ENCODE assay signal across 9 mouse cellular contexts in genomic region chr16:93884722-93885113, GRCm38 (mm10). TPM values are rescaled to one million over a fixed set of nuclear protein-coding genes. Genes with fewer than 3 reads are reported as not detected.
A peak's percentile ranks its signal among the peaks of the same experiment; 100 is the strongest.
DNase-seq lines count a peak whose midpoint lies in the region; ATAC-seq and TF ChIP-seq lines count a peak whose summit lies in the region.
"Had no signal": no experiment of that assay in that cellular context is flagged by ENCODE, and none has a peak within 500 bp of the region (broad histone marks: within the 10 kb centered on the region; RNA-seq: fewer than 3 reads in every experiment).

No protein-coding gene starts in this region.

- no peak for DNase-seq in thymus, adult 2 months
- DNase-seq in thymus, postnatal 36 days, result no peak
- DNase-seq in liver, embryonic 11.5 days (ENCODE audit: low spot score), result no peak
- no peak for DNase-seq in stomach, postnatal 0 days (ENCODE audit: low spot score)
- no peak for DNase-seq in retina, postnatal 1 day
- no peak for DNase-seq in embryo, embryonic 9.5 days (ENCODE audit: extremely low spot score)
- DNase-seq: adrenal gland, postnatal 25 days had no signal

- TF ChIP-seq POLR2A in thymus, adult 2 months (IDR thresholded peaks at IDR 0.05; ENCODE audit: control insufficient read depth, extremely low read depth, insufficient read depth, low read length, poor library complexity), result no peak

- H3K9ac ChIP-seq in liver, embryonic 11.5 days (ENCODE audit: low read depth, low read length), result peak overlapping the region; percentile 88
- H3K9ac ChIP-seq in stomach, postnatal 0 days (ENCODE audit: low read length), result peak overlapping the region; percentile 70

- ATAC-seq in erythroblast, adult 5-6 weeks (replicated peaks; ENCODE audit: low FRiP score, poor library complexity, severe bottlenecking), result no peak
- ATAC-seq in liver, embryonic 11.5 days (replicated peaks; ENCODE audit: low FRiP score), result no peak
- ATAC-seq in stomach, postnatal 0 days (ENCODE audit: low FRiP score, low TSS enrichment), result no peak

- TF ChIP-seq EP300 in stomach, postnatal 0 days (optimal IDR thresholded peaks at IDR 0.05), result no peak

- H3K27me3 ChIP-seq in erythroblast, embryonic 14.5 days (ENCODE audit: control insufficient read depth), result no peaks in the 10 kb centered on the region
- H3K27me3 ChIP-seq in thymus, adult 2 months (ENCODE audit: control insufficient read depth, insufficient read depth, low read length), result no peaks in the 10 kb centered on the region
- no peaks in the 10 kb centered on the region for H3K27me3 ChIP-seq in liver, embryonic 11.5 days (replicated peaks; ENCODE audit: control insufficient read depth, insufficient read depth, low read length)
- H3K27me3 ChIP-seq in stomach, postnatal 0 days (ENCODE audit: control insufficient read depth, insufficient read depth, low read length), result no peaks in the 10 kb centered on the region

- no peaks in the 10 kb centered on the region for H3K9me3 ChIP-seq in erythroblast, embryonic 14.5 days (ENCODE audit: control insufficient read depth, low read length)
- no peaks in the 10 kb centered on the region for H3K9me3 ChIP-seq in liver, embryonic 11.5 days (ENCODE audit: control insufficient read depth, low read length)
- H3K9me3 ChIP-seq in stomach, postnatal 0 days (ENCODE audit: control insufficient read depth, low read length), result no peaks in the 10 kb centered on the region

- H3K36me3 ChIP-seq in erythroblast, embryonic 14.5 days (ENCODE audit: control insufficient read depth), result peaks cover 49% of the 10 kb centered on the region
- no peaks in the 10 kb centered on the region for H3K36me3 ChIP-seq in thymus, adult 2 months (ENCODE audit: control insufficient read depth, insufficient read depth, low read length)
- H3K36me3 ChIP-seq in liver, embryonic 11.5 days (ENCODE audit: control insufficient read depth, insufficient read depth, low read length), result peaks cover 8% of the 10 kb centered on the region; the same call in 1 of the 2 replicates
- no peaks in the 10 kb centered on the region for H3K36me3 ChIP-seq in stomach, postnatal 0 days (ENCODE audit: control insufficient read depth, insufficient read depth, low read length)

- peak overlapping the region; percentile 92 for H3K4me2 ChIP-seq in liver, embryonic 11.5 days
- H3K4me2 ChIP-seq in stomach, postnatal 0 days (replicated peaks; ENCODE audit: low read depth), result peak overlapping the region; percentile 98

- H3K4me3 ChIP-seq in erythroblast, embryonic 14.5 days (replicated peaks), result peak overlapping the region; percentile 97
- H3K4me3 ChIP-seq in thymus, adult 2 months (ENCODE audit: control insufficient read depth, insufficient read depth, low read length), result peak overlapping the region; percentile 67
- H3K4me3 ChIP-seq in liver, embryonic 11.5 days (ENCODE audit: low read depth, low read length), result peak overlapping the region; percentile 80
- peak overlapping the region; percentile 77 for H3K4me3 ChIP-seq in stomach, postnatal 0 days (ENCODE audit: low read depth, low read length)

- peaks cover 47% of the 10 kb centered on the region for H3K4me1 ChIP-seq in erythroblast, embryonic 14.5 days (ENCODE audit: control insufficient read depth)
- H3K4me1 ChIP-seq in thymus, adult 2 months (replicated peaks; ENCODE audit: control insufficient read depth, insufficient read depth, low read length), result peaks cover 6% of the 10 kb centered on the region
- peaks cover 13% of the 10 kb centered on the region; the same call in 1 of the 2 replicates for H3K4me1 ChIP-seq in liver, embryonic 11.5 days (replicated peaks; ENCODE audit: control insufficient read depth, insufficient read depth, low read length)
- H3K4me1 ChIP-seq in stomach, postnatal 0 days (replicated peaks; ENCODE audit: control insufficient read depth, insufficient read depth), result 0 out of 2 replicates have a peak, but pooled peaks cover 2% of the 10 kb centered on the region

- TF ChIP-seq CTCF in thymus, adult 2 months (IDR thresholded peaks at IDR 0.05; ENCODE audit: borderline replicate concordance, control insufficient read depth, extremely low read depth, insufficient read depth, low read length, poor library complexity), result no peak
- TF ChIP-seq CTCF in stomach, postnatal 0 days (IDR thresholded peaks at IDR 0.05; ENCODE audit: low read depth), result no peak

- 55% methylated on average over 5 of the region's 5 CpGs for WGBS in thymus, adult 2 months
- WGBS in liver, embryonic 11.5 days, result 59% methylated on average over 5 of the region's 5 CpGs
- 44% methylated on average over 5 of the region's 5 CpGs for WGBS in stomach, postnatal 0 days

- no peak overlapping the region for H3K27ac ChIP-seq in thymus, adult 2 months (ENCODE audit: control insufficient read depth, insufficient read depth, low read length)
- no peak overlapping the region for H3K27ac ChIP-seq in liver, embryonic 11.5 days (ENCODE audit: low read depth, low read length)
- H3K27ac ChIP-seq in stomach, postnatal 0 days (replicated peaks), result no peak overlapping the region

RNA-seq across cellular contexts. Expression of gene Chaf1b, which starts 1.0 kb away (rescaled TPM):
- polyA plus RNA-seq in erythroblast, embryonic 14.5 days (2012), result 19.8 and 21.6 TPM in 2 replicates
- 6.9 and 18.0 TPM in 2 replicates for total RNA-seq in erythroblast, adult 5-6 weeks (2015; ENCODE audit: low replicate concordance)
- 16.4 and 27.9 TPM in 2 replicates for total RNA-seq in erythroblast, adult 5-6 weeks (2017; ENCODE audit: low replicate concordance)
- 28.8 and 34.3 TPM in 2 replicates for polyA plus RNA-seq in thymus, adult 2 months (2012; rRNA removed)
- polyA plus RNA-seq in liver, embryonic 11.5 days (2014; fragmentation: Nextera tagmentation; extraction: Ambion mirVana), result 86.3 and 96.0 TPM in 2 replicates
- polyA plus RNA-seq in stomach, postnatal 0 days (2015; fragmentation: Nextera tagmentation; extraction: Ambion mirVana), result 18.9 and 19.8 TPM in 2 replicates

RNA-seq across cellular contexts. Expression of gene Morc3, which starts 52.8 kb away (rescaled TPM):
- 0.24 and 1.2 TPM in 2 replicates for polyA plus RNA-seq in erythroblast, embryonic 14.5 days (2012)
- total RNA-seq in erythroblast, adult 5-6 weeks (2015; ENCODE audit: low replicate concordance), result 25.7 and 32.3 TPM in 2 replicates
- total RNA-seq in erythroblast, adult 5-6 weeks (2017; ENCODE audit: low replicate concordance), result 55.5 and 63.2 TPM in 2 replicates
- 16.7 and 17.4 TPM in 2 replicates for polyA plus RNA-seq in thymus, adult 2 months (2012; rRNA removed)
- polyA plus RNA-seq in liver, embryonic 11.5 days (2014; fragmentation: Nextera tagmentation; extraction: Ambion mirVana), result 37.0 and 37.6 TPM in 2 replicates
- polyA plus RNA-seq in stomach, postnatal 0 days (2015; fragmentation: Nextera tagmentation; extraction: Ambion mirVana), result 12.4 and 17.9 TPM in 2 replicates
